8 mouse cellular contexts compared by ENCODE assay signal in genomic region chr1:58029636-58030117, GRCm38 (mm10). TPM values are rescaled to one million over a fixed set of nuclear protein-coding genes. Genes with fewer than 3 reads are reported as not detected.
A peak's percentile ranks its signal among the peaks of the same experiment; 100 is the strongest.
DNase-seq lines count a peak whose midpoint lies in the region; ATAC-seq and TF ChIP-seq lines count a peak whose summit lies in the region.

TSS of gene Aox1 (plus strand) at chr1:58029931.

- peak within 1 kb of the TSS; percentile 59 for H3K4me2 ChIP-seq in intestine, embryonic 15.5 days (replicated peaks)
- H3K4me2 ChIP-seq in stomach, postnatal 0 days (replicated peaks; ENCODE audit: low read depth), result peak within 1 kb of the TSS; percentile 62

- H3K36me3 ChIP-seq in intestine, embryonic 15.5 days, result no peaks in the 10 kb centered on the region
- no peaks in the 10 kb centered on the region for H3K36me3 ChIP-seq in stomach, postnatal 0 days (ENCODE audit: control insufficient read depth, insufficient read depth, low read length)

- H3K4me3 ChIP-seq in intestine, embryonic 15.5 days (replicated peaks), result peak within 1 kb of the TSS; percentile 23
- peak within 1 kb of the TSS; percentile 33 for H3K4me3 ChIP-seq in stomach, postnatal 0 days (ENCODE audit: low read depth, low read length)

- peak; percentile 99 for DNase-seq in 3T3-L1 (ENCODE audit: low read depth, low spot score)
- DNase-seq in adrenal gland, adult 2 months, result peak; percentile 88
- DNase-seq in embryo, embryonic 11.5 days (ENCODE audit: low read depth, low spot score), result peak; percentile 16
- DNase-seq in gastrocnemius, postnatal 4 days (ENCODE audit: low spot score in 2 of 2), result peak; percentile 29 to 65
- DNase-seq in left cerebral cortex, postnatal 4 days, result peak; percentile 23
- peak; percentile 32 for DNase-seq in mesoderm, embryonic 11.5 days (ENCODE audit: low read depth, low spot score)
- DNase-seq in stomach, postnatal 0 days (ENCODE audit: low spot score), result peak; percentile 49

- peaks cover 15% of the 10 kb centered on the region for H3K4me1 ChIP-seq in intestine, embryonic 15.5 days (replicated peaks)
- H3K4me1 ChIP-seq in stomach, postnatal 0 days (replicated peaks; ENCODE audit: control insufficient read depth, insufficient read depth), result 0 out of 2 replicates have a peak, but pooled peaks cover 4% of the 10 kb centered on the region

- TF ChIP-seq EP300 in stomach, postnatal 0 days (optimal IDR thresholded peaks at IDR 0.05), result no peak

- no peak for ATAC-seq in intestine, embryonic 15.5 days
- ATAC-seq in stomach, postnatal 0 days (ENCODE audit: low FRiP score, low TSS enrichment), result peak; percentile 85

- WGBS in intestine, embryonic 15.5 days, result 13% methylated on average over 12 of the region's 12 CpGs
- 14% methylated on average over 12 of the region's 12 CpGs for WGBS in stomach, postnatal 0 days

- H3K27me3 ChIP-seq in intestine, embryonic 15.5 days (replicated peaks), result no peaks in the 10 kb centered on the region; the same call in 1 of the 2 replicates
- no peaks in the 10 kb centered on the region for H3K27me3 ChIP-seq in stomach, postnatal 0 days (ENCODE audit: control insufficient read depth, insufficient read depth, low read length)

- 0 out of 2 replicates have a peak within 1 kb of the TSS, but pooled peaks have one; percentile 20 for H3K9ac ChIP-seq in intestine, embryonic 15.5 days
- H3K9ac ChIP-seq in stomach, postnatal 0 days (ENCODE audit: low read length), result peak within 1 kb of the TSS; percentile 38

- H3K27ac ChIP-seq in intestine, embryonic 15.5 days, result no peak within 1 kb of the TSS
- peak within 1 kb of the TSS; percentile 73 for H3K27ac ChIP-seq in stomach, postnatal 0 days (replicated peaks)

- intact Hi-C loops in left cerebral cortex, postnatal 4 days (cut with DNase I), result no loop called here

- H3K9me3 ChIP-seq in intestine, embryonic 15.5 days, result no peaks in the 10 kb centered on the region
- H3K9me3 ChIP-seq in stomach, postnatal 0 days (ENCODE audit: control insufficient read depth, low read length), result no peaks in the 10 kb centered on the region

- TF ChIP-seq CTCF in stomach, postnatal 0 days (IDR thresholded peaks at IDR 0.05; ENCODE audit: low read depth), result no peak

RNA-seq across cellular contexts. Expression of gene Aox1, which starts in this region (rescaled TPM):
- 10 to 100 TPM; 35.1 to 58.0 TPM for total RNA-seq in adrenal gland, adult 2 months (2021)
- polyA plus RNA-seq in adrenal gland, adult 2 months (2012; rRNA removed), result 9.1 and 10.7 TPM in 2 replicates
- total RNA-seq in gastrocnemius, postnatal 4 days (2021), result 1 to 10 TPM; 5.5 to 6.0 TPM
- 0.08 and 0.13 TPM in 2 replicates for polyA plus RNA-seq in intestine, embryonic 15.5 days (2015; fragmentation: Nextera tagmentation; extraction: Ambion mirVana)
- total RNA-seq in left cerebral cortex, postnatal 4 days (2021), result 1 to 10 TPM in 1 of 2 experiments, under 1 TPM in 1; 0.68 to 1.1 TPM
- polyA plus RNA-seq in stomach, postnatal 0 days (2015; fragmentation: Nextera tagmentation; extraction: Ambion mirVana), result 0.15 and 0.22 TPM in 2 replicates

Comparison
In these comparisons a context has a peak if more than half of its experiments do, and no peak if none do; other contexts are left out.
1. RNA of gene Aox1 (total RNA-seq): 35.1 to 58.0 TPM in adrenal gland, adult 2 months; 5.5 to 6.0 TPM in gastrocnemius, postnatal 4 days and 0.68 to 1.1 TPM in left cerebral cortex, postnatal 4 days; every median in the first group is over 4 times any median in the second.
2. Peak in DNase-seq, ATAC-seq, H3K4me3 ChIP-seq, H3K27ac ChIP-seq, H3K9ac ChIP-seq and H3K4me2 ChIP-seq in stomach, postnatal 0 days; RNA of the gene not detected or under 1 TPM.
3. DNase-seq: peak in every context shown above with its lines; median percentile 99 in 3T3-L1; 88 in adrenal gland, adult 2 months; 49 in stomach, postnatal 0 days; 47 in gastrocnemius, postnatal 4 days; 32 in mesoderm, embryonic 11.5 days; 23 in left cerebral cortex, postnatal 4 days; 16 in embryo, embryonic 11.5 days.